Comparison of ENCODE assay signal across 17 mouse cellular contexts in genomic region chr6:99081259-99081658, GRCm38 (mm10).
A peak's percentile ranks its signal among the peaks of the same experiment; 100 is the strongest.
DNase-seq lines count a peak whose midpoint lies in the region; ATAC-seq and TF ChIP-seq lines count a peak whose summit lies in the region.
"Had no signal": no experiment of that assay in that cellular context is flagged by ENCODE, and none has a peak within 500 bp of the region (broad histone marks: within the 10 kb centered on the region; RNA-seq: fewer than 3 reads in every experiment).

No protein-coding gene starts in this region.

- no peak overlapping the region for H3K4me2 ChIP-seq in kidney, embryonic 16.5 days (replicated peaks; ENCODE audit: low read depth, low read length)
- no peak overlapping the region for H3K4me2 ChIP-seq in intestine, embryonic 16.5 days (ENCODE audit: low read depth, low read length)
- H3K4me2 ChIP-seq in hindbrain, postnatal 0 days (ENCODE audit: low read depth, low read length): no peak overlapping the region
- H3K4me2 ChIP-seq: forebrain, embryonic 13.5 days; hindbrain, embryonic 14.5 days had no signal

- WGBS in heart, embryonic 10.5 days: 44% methylated on average over 5 of the region's 5 CpGs
- 25% methylated on average over 5 of the region's 5 CpGs for WGBS in kidney, embryonic 16.5 days
- WGBS in intestine, embryonic 16.5 days: 16% methylated on average over 5 of the region's 5 CpGs
- WGBS in hindbrain, postnatal 0 days: 64% methylated on average over 5 of the region's 5 CpGs

- peak; percentile 63; the same call in 1 of the 2 replicates for ATAC-seq in kidney, embryonic 16.5 days (ENCODE audit: low FRiP score, low TSS enrichment)
- ATAC-seq in G1E (ENCODE audit: extremely low read depth, insufficient number of reproducible peaks, low FRiP score, poor library complexity, severe bottlenecking): peak; percentile 22; the same call in 1 of the 2 replicates
- ATAC-seq in intestine, embryonic 16.5 days: peak; percentile 74
- ATAC-seq in hindbrain, postnatal 0 days: no peak
- ATAC-seq: forebrain, embryonic 13.5 days had no signal

- no peaks in the 10 kb centered on the region for H3K9me3 ChIP-seq in heart, embryonic 10.5 days
- H3K9me3 ChIP-seq in kidney, embryonic 16.5 days (ENCODE audit: low read length): no peaks in the 10 kb centered on the region
- H3K9me3 ChIP-seq in G1E (replicated peaks): no peaks in the 10 kb centered on the region
- no peaks in the 10 kb centered on the region for H3K9me3 ChIP-seq in intestine, embryonic 16.5 days (ENCODE audit: control insufficient read depth, low read length)
- H3K9me3 ChIP-seq in hindbrain, postnatal 0 days (ENCODE audit: low read length): no peaks in the 10 kb centered on the region
- H3K9me3 ChIP-seq: forebrain, embryonic 13.5 days had no signal

- peaks cover 29% of the 10 kb centered on the region for H3K4me1 ChIP-seq in heart, embryonic 10.5 days
- H3K4me1 ChIP-seq in kidney, embryonic 16.5 days (ENCODE audit: insufficient read depth, low read length): peaks cover 9% of the 10 kb centered on the region
- H3K4me1 ChIP-seq in G1E (ENCODE audit: insufficient read depth, low read depth, low read length): peaks cover 28% of the 10 kb centered on the region
- peaks cover 4% of the 10 kb centered on the region; the same call in 1 of the 2 replicates for H3K4me1 ChIP-seq in intestine, embryonic 16.5 days (ENCODE audit: control insufficient read depth, insufficient read depth, low read length)
- no peaks in the 10 kb centered on the region for H3K4me1 ChIP-seq in hindbrain, postnatal 0 days (ENCODE audit: insufficient read depth, low read length)
- H3K4me1 ChIP-seq: forebrain, embryonic 13.5 days had no signal

- H3K4me3 ChIP-seq in heart, embryonic 10.5 days: 0 out of 2 replicates have a peak overlapping the region, but pooled peaks have one; percentile 3
- H3K4me3 ChIP-seq in kidney, embryonic 16.5 days (ENCODE audit: low read length): no peak overlapping the region
- H3K4me3 ChIP-seq in G1E (ENCODE audit: low read depth, low read length): no peak overlapping the region
- no peak overlapping the region for H3K4me3 ChIP-seq in intestine, embryonic 16.5 days (ENCODE audit: low read length)
- no peak overlapping the region for H3K4me3 ChIP-seq in hindbrain, postnatal 0 days (ENCODE audit: low read length)
- H3K4me3 ChIP-seq: forebrain, embryonic 13.5 days had no signal

- peak overlapping the region; percentile 65 for H3K27ac ChIP-seq in heart, embryonic 10.5 days
- H3K27ac ChIP-seq in kidney, embryonic 16.5 days (ENCODE audit: low read length): no peak overlapping the region
- H3K27ac ChIP-seq in intestine, embryonic 16.5 days (ENCODE audit: low read length): 0 out of 2 replicates have a peak overlapping the region, but pooled peaks have one; percentile 25
- H3K27ac ChIP-seq in hindbrain, postnatal 0 days: no peak overlapping the region
- H3K27ac ChIP-seq: forebrain, embryonic 13.5 days; hindbrain, embryonic 14.5 days had no signal

- intact Hi-C loops in heart, postnatal 14 days (cut with DNase I): no loop called here

- no peak for DNase-seq in heart, embryonic 10.5 days (ENCODE audit: low spot score)
- DNase-seq in heart, postnatal 14 days: no peak
- DNase-seq in kidney, postnatal 36 days: no peak
- no peak for DNase-seq in G1E (ENCODE audit: low spot score)
- no peak for DNase-seq in hindbrain, postnatal 0 days (ENCODE audit: low spot score)
- no peak for DNase-seq in urinary bladder, adult 18-20 months (ENCODE audit: low spot score in 2 of 2)
- DNase-seq: adrenal gland, adult 2 months; B cell, adult 2 months; cerebellum, adult 18-20 months; kidney, adult 8-10 months; layer of hippocampus, adult 9-11 months; liver; midbrain, embryonic 14.5 days had no signal

- no peak overlapping the region for H3K9ac ChIP-seq in kidney, embryonic 16.5 days (replicated peaks; ENCODE audit: low read length)
- no peak overlapping the region for H3K9ac ChIP-seq in intestine, embryonic 16.5 days (ENCODE audit: low read depth, low read length)
- H3K9ac ChIP-seq in hindbrain, postnatal 0 days (replicated peaks; ENCODE audit: low read length): no peak overlapping the region
- H3K9ac ChIP-seq: forebrain, embryonic 13.5 days; hindbrain, embryonic 14.5 days had no signal

- H3K36me3 ChIP-seq in heart, embryonic 10.5 days: no peaks in the 10 kb centered on the region
- H3K36me3 ChIP-seq in kidney, embryonic 16.5 days (ENCODE audit: insufficient read depth, low read length): no peaks in the 10 kb centered on the region
- H3K36me3 ChIP-seq in G1E (replicated peaks): peaks cover 73% of the 10 kb centered on the region
- H3K36me3 ChIP-seq in intestine, embryonic 16.5 days (ENCODE audit: control insufficient read depth, insufficient read depth, low read length): 0 out of 2 replicates have a peak, but pooled peaks cover 3% of the 10 kb centered on the region
- no peaks in the 10 kb centered on the region for H3K36me3 ChIP-seq in hindbrain, postnatal 0 days (ENCODE audit: insufficient read depth, low read length)

- no peaks in the 10 kb centered on the region for H3K27me3 ChIP-seq in heart, embryonic 10.5 days (ENCODE audit: insufficient read depth, poor library complexity, severe bottlenecking)
- H3K27me3 ChIP-seq in kidney, embryonic 16.5 days (ENCODE audit: insufficient read depth, low read length): no peaks in the 10 kb centered on the region
- H3K27me3 ChIP-seq in G1E (ENCODE audit: insufficient read depth, low read length): no peaks in the 10 kb centered on the region
- H3K27me3 ChIP-seq in intestine, embryonic 16.5 days (replicated peaks; ENCODE audit: control insufficient read depth, insufficient read depth, low read length): no peaks in the 10 kb centered on the region
- H3K27me3 ChIP-seq in hindbrain, postnatal 0 days (ENCODE audit: insufficient read depth, low read length): no peaks in the 10 kb centered on the region
- H3K27me3 ChIP-seq: forebrain, embryonic 13.5 days had no signal

- no peak for TF ChIP-seq CTCF in G1E (IDR thresholded peaks at IDR 0.05; ENCODE audit: low read depth, low read length)
- no peak for TF ChIP-seq CTCF in hindbrain, postnatal 0 days (IDR thresholded peaks at IDR 0.05; ENCODE audit: low read depth)

Comparison
In these comparisons a context has a peak if more than half of its experiments do, and no peak if none do; other contexts are left out.
1. H3K27ac ChIP-seq: peak in heart, embryonic 10.5 days (single experiment) and intestine, embryonic 16.5 days (single experiment); none in kidney, embryonic 16.5 days (single experiment) and hindbrain, postnatal 0 days (single experiment).